Mouse (Mus musculus) monocyte, adult 5-6 weeks (primary cell): ENCODE data around the gene Cfap70. TPM values are rescaled to one million over a fixed set of nuclear protein-coding genes. Genes with fewer than 3 reads are reported as not detected.

ENCODE experiments used
- ATAC-seq: fragments of 153-309, 156-312 bp; replicated peaks from 2 replicates; pipeline ENCODE4 v1.8.0; 2017; ENCODE audit warnings: mild to moderate bottlenecking; ENCODE audit not compliant: low TSS enrichment, insufficient number of reproducible peaks, severe bottlenecking, poor library complexity, low FRiP score
- total RNA-seq: library from RNA; stranded (forward); fragments of 200-1000, 200-491, 200-594 nt; gene quantifications from 3 replicates; pipeline ENCODE4 v1.2.3, GENCODE M21; 2017

Gene Cfap70
- total RNA-seq, 1 experiment from 2014 or later, result not detected

- no peak for ATAC-seq
Measured at GRCm38 (mm10) chr14:20431726-20432125, 20.3 kb downstream of the Cfap70 start.

- no peak for ATAC-seq
Measured at GRCm38 (mm10) chr14:20429833-20430232, 22.2 kb downstream of the Cfap70 start.

GRCm38 (mm10) chr14:20428593-20428992 lies 23.4 kb downstream of the Cfap70 start:
- no peak for ATAC-seq

- ATAC-seq, result no peak
Measured at GRCm38 (mm10) chr14:20423046-20423445, 29.0 kb downstream of the Cfap70 start.

- no peak for ATAC-seq
Measured at GRCm38 (mm10) chr14:20422257-20422656, 29.8 kb downstream of the Cfap70 start.

- peak; percentile 70; the same call in 1 of the 2 replicates for ATAC-seq
Measured at GRCm38 (mm10) chr14:20400071-20400470, 52.0 kb downstream of the Cfap70 start.

- ATAC-seq, result no peak
Measured at GRCm38 (mm10) chr14:20398864-20399263, 53.2 kb downstream of the Cfap70 start.

- no peak for ATAC-seq
Measured at GRCm38 (mm10) chr14:20397220-20397619, 54.8 kb downstream of the Cfap70 start.

- ATAC-seq, result peak; percentile 92
Measured at GRCm38 (mm10) chr14:20393205-20393913, 58.7 kb downstream of the Cfap70 start, which contains the start of gene Mrps16. Gene Mrps16 (minus strand): TSS chr14:20393634.

- no peak for ATAC-seq
Measured at GRCm38 (mm10) chr14:20392326-20392725, 59.7 kb downstream of the Cfap70 start.

GRCm38 (mm10) chr14:20389446-20390079 lies 62.5 kb downstream of the Cfap70 start:
- ATAC-seq, result no peak

GRCm38 (mm10) chr14:20388441-20389129 lies 63.4 kb downstream of the Cfap70 start, which contains the start of gene Dnajc9:
Gene Dnajc9 (minus strand): TSS chr14:20388910.
- peak; percentile 83 for ATAC-seq

- peak; percentile 18; the same call in 1 of the 2 replicates for ATAC-seq
Measured at GRCm38 (mm10) chr14:20379753-20380430, 72.1 kb downstream of the Cfap70 start.

- ATAC-seq, result no peak
Measured at GRCm38 (mm10) chr14:20379087-20379640, 72.9 kb downstream of the Cfap70 start.

GRCm38 (mm10) chr14:20378313-20379061 lies 73.5 kb downstream of the Cfap70 start:
- ATAC-seq, result peak; percentile 91

GRCm38 (mm10) chr14:20377112-20377521 lies 74.9 kb downstream of the Cfap70 start:
- no peak for ATAC-seq

GRCm38 (mm10) chr14:20371854-20372253 lies 80.2 kb downstream of the Cfap70 start:
- ATAC-seq, result no peak

- peak; percentile 71 for ATAC-seq
Measured at GRCm38 (mm10) chr14:20370798-20371197, 81.2 kb downstream of the Cfap70 start.
